Mouse (Mus musculus) Patski (cell line): ENCODE data around the gene Cd72. TPM values are rescaled to one million over a fixed set of nuclear protein-coding genes. Genes with fewer than 3 reads are reported as not detected.
A peak's percentile ranks its signal among the peaks of the same experiment; 100 is the strongest.
"Not testable (repeated sequence)": the region's sequence is repeated elsewhere in the genome, so short reads cannot be mapped to it uniquely, and the experiment has no call there.

Experiments used
- ATAC-seq: fragments of 100-300 bp; one replicate; pipeline ENCODE4 v1.8.0; 2021
- CTCF ChIA-PET: fragments of 350-600 bp; sonication (Branson Sonifier 250); formaldehyde crosslinking; loops from one replicate; lab custom pipeline; 2022; ENCODE audit warnings: inconsistent platforms; lab: Charles Lee
- POLR2A ChIA-PET: fragments of 350-600 bp; sonication (Branson Sonifier 250); formaldehyde crosslinking; loops from one replicate; lab custom pipeline; 2022; ENCODE audit warnings: antibody characterized with exemption, inconsistent platforms; lab: Charles Lee
- DNase-seq: peaks from one replicate; pipeline ENCODE4 v3.0.0-alpha.2; 2011; ENCODE audit warnings: low read depth, low spot score
- H3K27me3 ChIP-seq: fragments of 371-371 bp; one replicate; pipeline ENCODE4 v1.5.1; 2021
- CTCF ChIP-seq: fragments of 100-300 bp; IDR thresholded peaks from one replicate; pipeline ENCODE4 v1.5.1; 2021
- in situ Hi-C: fragments of 300-500 bp; cut with MboI; formaldehyde crosslinking; loops from 3 replicates; pipeline ENCODE4 v1.11.1; 2018; ENCODE audit warnings: low pct_unique_long_range_greater_than_20kb, mixed read lengths
- polyA plus RNA-seq: library from polyadenylated mRNA; unstranded; gene quantifications from one replicate; pipeline ENCODE4 v1.2.3, GENCODE M21; 2021

Gene Cd72
- polyA plus RNA-seq, 1 experiment from 2014 or later = 3.3 TPM

DNA sequence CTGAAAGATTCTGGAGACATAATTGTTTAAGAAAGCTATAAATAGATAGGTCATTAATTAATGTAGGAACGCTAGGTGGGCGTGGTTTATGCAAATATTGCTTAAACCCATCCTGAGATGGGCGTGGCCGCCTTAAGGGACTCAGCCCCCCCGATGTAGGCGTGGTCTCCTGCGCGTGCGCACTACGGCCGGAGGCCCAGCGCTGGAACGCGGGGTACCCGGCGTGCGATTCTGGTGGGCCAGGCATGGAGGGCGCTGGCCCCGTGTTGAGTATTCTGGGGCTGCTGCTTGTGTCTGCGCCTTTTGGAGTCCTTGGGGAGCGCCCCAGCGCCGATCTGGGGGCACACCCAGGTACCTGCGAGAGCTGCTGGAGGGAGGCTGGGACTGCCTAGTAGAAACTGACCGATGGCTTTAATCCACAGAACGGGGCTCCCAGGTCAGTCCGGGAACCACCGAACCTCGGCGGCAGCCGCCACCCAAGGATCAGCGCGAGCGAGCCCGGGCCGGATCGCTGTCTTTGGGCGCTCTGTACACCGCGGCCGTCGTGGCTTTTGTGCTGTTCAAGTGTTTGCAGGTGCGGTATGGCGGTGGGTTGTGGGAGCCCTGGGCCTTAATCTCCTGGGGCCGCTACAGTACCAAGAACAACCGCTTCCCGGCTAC is 38.9 kb upstream of the Cd72 start:
- DNase-seq (peak; percentile 85), ATAC-seq (peak; percentile 53)
- in situ Hi-C loops = no loop called here
- no peaks in the 10 kb centered on the region for H3K27me3 ChIP-seq
- TF ChIP-seq CTCF = no peak
- POLR2A ChIA-PET = interaction anchor here (0.6 to 1.0 kb wide), 5 partner anchors 13 to 511 kb away, joined by 3 to 6 read pairs (median 3); partner anchors contain the start of gene Car9
- CTCF ChIA-PET = interaction anchor here (1.2 to 1.8 kb wide), 3 partner anchors 14 to 69 kb away, joined by 3 to 5 read pairs (median 3); partner anchors contain the start of genes Creb3 and Tln1

DNA sequence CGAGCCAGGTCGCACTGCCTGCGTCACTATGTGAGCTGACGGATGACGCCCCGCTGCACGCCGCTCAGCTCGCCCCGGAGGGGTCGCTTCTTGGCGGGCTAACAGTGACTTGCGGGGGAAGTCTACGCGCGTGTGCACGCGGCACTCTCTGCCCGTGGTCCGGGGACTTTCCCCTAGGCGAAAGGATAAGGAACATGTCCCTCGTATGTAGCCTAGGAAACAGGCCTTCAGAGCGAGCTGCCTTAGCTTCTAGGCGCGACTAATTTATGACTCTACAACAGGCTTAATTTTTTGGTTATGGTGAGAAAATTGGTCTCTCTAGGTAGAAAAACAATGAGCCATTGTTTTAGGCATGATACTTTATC is 38.4 kb upstream of the Cd72 start, which contains the start of gene Ccdc107:
Gene Ccdc107 (plus strand): TSS at position 80 of the 365 bp plus-strand sequence.
- H3K27me3 ChIP-seq = no peaks in the 10 kb centered on the region
- CTCF ChIA-PET = interaction anchor here (1.2 to 1.8 kb wide), 3 partner anchors 14 to 70 kb away, joined by 3 to 5 read pairs (median 3); partner anchors contain the start of genes Creb3 and Tln1
- POLR2A ChIA-PET = interaction anchor here (0.6 to 1.0 kb wide), 3 partner anchors 73 to 511 kb away, joined by 3 to 6 read pairs (median 3); no protein-coding TSS in a partner anchor
- DNase-seq (no peak), ATAC-seq (peak; percentile 94)
- no peak for TF ChIP-seq CTCF
- in situ Hi-C loops = no loop called here

DNA sequence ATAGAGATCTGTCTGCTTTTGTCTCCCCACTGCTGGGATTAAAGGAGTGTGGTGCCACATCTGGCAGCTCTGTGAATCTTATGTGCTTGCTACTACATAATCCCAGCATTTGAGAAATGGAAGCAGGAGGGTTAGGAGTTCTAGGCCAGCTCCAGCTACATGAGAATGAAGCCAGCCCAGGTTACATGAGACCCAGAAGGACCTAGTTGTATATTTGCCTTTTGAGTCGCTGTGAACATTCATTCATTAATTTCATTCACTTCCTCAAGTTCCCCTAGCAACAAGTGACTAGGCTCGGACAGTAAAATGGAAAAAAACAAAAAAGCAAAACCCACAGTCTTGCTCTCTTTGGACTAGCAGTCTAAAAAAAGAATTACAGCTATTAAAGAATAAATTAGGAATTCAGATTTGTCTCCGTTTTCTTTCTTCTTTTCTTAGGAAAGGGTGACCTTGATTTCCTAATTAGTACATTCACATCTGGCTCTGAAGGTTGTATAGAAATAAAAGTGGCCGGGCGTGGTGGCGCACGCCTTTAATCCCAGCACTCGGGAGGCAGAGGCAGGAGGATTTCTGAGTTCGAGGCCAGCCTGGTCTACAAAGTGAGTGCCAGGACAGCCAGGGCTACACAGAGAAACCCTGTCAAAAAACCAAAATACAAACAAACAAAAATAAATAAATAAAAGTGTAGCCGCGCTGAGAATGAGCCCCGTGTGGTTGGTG is 37.8 kb upstream of the Cd72 start:
- ATAC-seq (no peak), DNase-seq (no peak)
- in situ Hi-C loops = no loop called here
- POLR2A ChIA-PET = interaction anchor here (0.6 kb wide), 1 partner anchor 510 kb away, joined by 3 read pairs; no protein-coding TSS in a partner anchor
- H3K27me3 ChIP-seq = no peaks in the 10 kb centered on the region
- CTCF ChIA-PET = interaction anchor here (1.2 to 1.8 kb wide), 3 partner anchors 13 to 70 kb away, joined by 3 to 5 read pairs (median 3); partner anchors contain the start of genes Creb3 and Tln1
- no peak for TF ChIP-seq CTCF

DNA sequence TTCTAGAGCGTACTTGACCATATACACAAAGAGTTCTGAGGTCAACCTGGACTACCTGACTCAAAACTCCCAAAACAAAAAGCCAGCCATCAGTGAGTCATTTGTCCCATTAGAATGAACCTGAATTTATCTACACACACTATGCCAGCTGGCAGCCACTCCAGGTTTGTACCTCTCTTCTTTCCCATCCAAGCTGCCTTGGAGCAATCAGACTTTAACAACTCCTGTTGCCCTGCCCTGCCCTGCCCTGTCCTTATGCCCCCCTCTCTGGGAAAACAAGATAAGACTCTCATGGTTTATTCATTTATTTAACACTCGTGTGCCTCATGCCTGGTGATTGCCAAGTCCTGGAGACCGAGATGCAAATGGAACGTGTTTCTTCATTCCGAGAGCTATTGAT is 36.4 kb upstream of the Cd72 start:
- TF ChIP-seq CTCF = no peak
- DNase-seq = no peak
- no peak for ATAC-seq
- H3K27me3 ChIP-seq = no peaks in the 10 kb centered on the region
- ChIA-PET POLR2A (no interaction called here), CTCF (interaction anchor here (0.5 kb wide), 1 partner anchor 11 kb away, joined by 3 read pairs; no protein-coding TSS in a partner anchor)
- in situ Hi-C loops = no loop called here

DNA sequence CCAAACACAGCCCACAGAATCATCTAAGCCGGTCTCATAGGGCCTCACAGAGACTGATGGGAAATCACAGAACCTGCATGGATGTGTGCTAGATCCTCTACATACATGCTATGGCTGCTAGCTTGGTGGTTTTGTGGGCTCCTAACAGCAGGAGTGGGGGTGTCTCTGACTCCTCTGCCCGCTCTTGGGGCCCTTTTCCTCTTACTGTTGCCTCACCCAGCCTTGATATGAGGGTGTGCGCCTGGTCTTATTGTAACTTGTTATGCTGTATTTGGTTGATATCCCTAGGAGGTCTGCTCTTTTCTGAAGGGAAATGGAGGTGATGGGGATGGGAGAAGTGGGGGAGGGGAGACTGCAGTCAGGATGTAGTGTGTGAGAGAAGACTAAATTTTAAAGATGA is 35.2 kb upstream of the Cd72 start:
- no peak for TF ChIP-seq CTCF
- ChIA-PET POLR2A (no interaction called here), CTCF (no interaction called here)
- no peak for DNase-seq
- no peaks in the 10 kb centered on the region for H3K27me3 ChIP-seq
- ATAC-seq = no peak
- in situ Hi-C loops = no loop called here

DNA sequence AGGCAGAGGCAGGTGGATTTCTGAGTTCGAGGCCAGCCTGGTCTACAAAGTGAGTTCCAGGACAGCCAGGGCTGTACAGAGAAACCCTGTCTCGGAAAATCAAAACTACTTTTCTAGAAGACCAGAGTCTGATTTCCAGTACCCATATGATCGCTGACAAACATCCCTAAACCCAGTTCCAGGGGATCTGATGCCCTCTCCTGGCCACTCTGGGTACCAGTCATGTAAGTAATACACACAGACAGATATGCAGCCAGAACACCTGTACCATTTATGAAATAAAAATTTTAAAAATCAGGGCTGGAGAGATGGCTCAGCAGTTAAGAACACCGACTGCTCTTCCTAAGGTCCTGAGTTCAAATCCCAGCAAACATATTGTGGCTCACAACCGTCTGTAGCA is 31.2 kb upstream of the Cd72 start:
- POLR2A ChIA-PET, H3K27me3 ChIP-seq, DNase-seq, ATAC-seq, in situ Hi-C loops, CTCF ChIA-PET: not testable (repeated sequence)

DNA sequence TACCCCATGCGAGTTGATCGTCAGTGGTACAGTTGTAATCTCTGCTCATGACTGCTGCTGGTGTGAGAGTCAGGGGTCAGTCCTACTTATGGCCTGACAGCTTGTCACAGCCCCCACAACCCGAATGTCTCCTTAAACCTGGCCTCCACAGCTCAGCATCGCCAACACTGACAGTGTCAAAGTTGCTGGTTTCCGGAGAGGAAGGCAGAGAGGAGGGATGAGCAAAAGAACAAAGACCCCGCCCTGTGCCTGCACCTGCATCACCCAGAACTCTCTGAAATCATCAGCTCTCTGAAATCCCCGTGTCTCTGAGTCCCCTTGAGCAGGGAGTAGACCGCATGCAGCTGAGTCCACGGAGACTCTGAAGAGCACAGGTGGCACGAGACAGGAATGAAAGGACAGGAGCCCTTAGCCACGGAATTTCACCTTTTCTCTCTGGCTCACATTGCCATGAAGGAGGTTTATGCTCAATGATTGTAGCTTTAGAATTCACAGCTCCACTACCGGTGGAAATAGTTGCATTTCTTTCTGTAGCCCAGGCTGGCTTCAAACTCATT is 29.2 kb upstream of the Cd72 start, which contains the start of gene Sit1:
Gene Sit1 (minus strand): TSS at position 200 of the 557 bp plus-strand sequence.
- ChIA-PET POLR2A (no interaction called here), CTCF (no interaction called here)
- no peak for DNase-seq
- no peak for ATAC-seq
- no peaks in the 10 kb centered on the region for H3K27me3 ChIP-seq
- no peak for TF ChIP-seq CTCF
- in situ Hi-C loops = no loop called here

DNA sequence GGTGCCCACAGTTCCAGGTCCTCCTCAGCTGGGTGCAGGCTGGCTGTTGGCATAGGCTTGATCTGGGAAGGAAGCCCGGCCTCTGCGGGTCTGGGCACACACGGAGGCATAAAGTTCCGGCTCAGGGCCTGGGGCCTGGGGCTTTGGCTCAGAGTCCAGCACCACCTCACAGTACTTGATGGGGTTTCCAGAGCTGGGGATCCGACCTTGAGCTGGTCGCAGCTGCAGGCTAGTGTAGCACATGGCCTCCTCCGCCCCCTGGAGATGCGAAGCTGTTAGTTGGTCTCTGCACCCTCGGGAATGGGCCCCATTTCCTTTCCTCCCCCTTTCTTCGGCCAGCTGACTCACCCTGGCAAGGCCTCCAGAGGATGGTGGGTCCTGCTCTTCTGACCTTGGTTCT is 28.2 kb upstream of the Cd72 start:
- ChIA-PET POLR2A (interaction anchor here (0.6 kb wide), 1 partner anchor 77 kb away, joined by 4 read pairs; no protein-coding TSS in a partner anchor), CTCF (interaction anchor here (1.2 kb wide), 1 partner anchor 41 kb away, joined by 3 read pairs; no protein-coding TSS in a partner anchor)
- in situ Hi-C loops = no loop called here
- DNase-seq = no peak
- no peak for ATAC-seq
- no peaks in the 10 kb centered on the region for H3K27me3 ChIP-seq
- no peak for TF ChIP-seq CTCF

DNA sequence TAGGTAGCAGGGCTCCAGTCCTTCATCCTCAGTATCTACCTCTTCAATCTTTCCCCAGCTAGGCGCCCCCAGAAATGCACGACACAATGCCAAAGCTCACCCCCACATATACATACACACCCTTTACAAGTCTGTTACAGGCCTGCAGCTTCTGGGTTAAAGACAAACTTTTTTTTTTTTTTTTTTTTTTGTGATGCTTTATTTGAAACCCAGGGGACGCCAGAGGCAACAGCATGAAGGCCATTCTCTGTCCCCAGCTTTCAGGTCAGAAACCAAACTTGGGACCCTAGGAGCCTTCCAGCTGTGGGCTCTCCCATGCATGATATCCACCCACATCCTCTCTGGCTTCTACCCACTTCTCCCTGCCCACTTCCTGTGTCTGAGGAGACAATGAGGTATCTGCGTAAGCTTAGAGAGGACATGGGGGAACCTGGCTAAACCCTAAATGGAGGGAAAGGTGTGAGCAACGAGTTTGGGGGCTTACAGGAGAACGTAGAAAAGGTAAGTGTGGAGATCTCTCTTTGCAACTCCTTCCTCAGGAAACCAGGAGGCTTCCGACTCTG is 27.5 kb upstream of the Cd72 start:
- ATAC-seq = no peak
- DNase-seq = no peak
- in situ Hi-C loops = no loop called here
- H3K27me3 ChIP-seq = no peaks in the 10 kb centered on the region
- TF ChIP-seq CTCF = no peak
- ChIA-PET CTCF (interaction anchor here (1.2 kb wide), 1 partner anchor 41 kb away, joined by 3 read pairs; no protein-coding TSS in a partner anchor), POLR2A (interaction anchor here (0.6 kb wide), 1 partner anchor 78 kb away, joined by 4 read pairs; no protein-coding TSS in a partner anchor)

DNA sequence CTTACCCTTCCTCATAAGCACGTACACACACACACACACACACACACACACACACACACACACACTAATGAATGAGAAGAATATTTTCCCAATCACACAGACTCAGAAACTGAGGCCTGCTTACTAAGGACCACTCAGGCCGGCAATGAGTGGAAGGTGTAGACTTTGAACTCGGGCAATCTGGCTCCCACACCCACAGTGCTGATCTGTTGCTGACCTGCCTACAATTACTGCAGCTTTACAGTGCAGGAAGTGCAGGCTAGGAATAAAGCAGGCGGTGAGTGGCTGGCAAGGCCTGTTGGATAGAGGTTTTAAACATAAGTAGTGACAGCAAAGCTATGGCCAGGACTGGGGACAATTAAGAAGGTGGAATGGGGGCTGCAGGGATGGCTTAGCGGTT is 26.6 kb upstream of the Cd72 start:
- TF ChIP-seq CTCF = no peak
- POLR2A ChIA-PET = no interaction called here
- H3K27me3 ChIP-seq = no peaks in the 10 kb centered on the region
- ATAC-seq = no peak
- in situ Hi-C loops = no loop called here
- DNase-seq = no peak
- CTCF ChIA-PET = no interaction called here
